Mouse (Mus musculus): ENCODE results near the gene Rragd.
"Not testable (repeated sequence)": the region's sequence is repeated elsewhere in the genome, so short reads cannot be mapped to it uniquely, and the experiment has no call there.

The Rragd gene

GRCm38 (mm10) chr4:32987006-32987405, 4.2 kb downstream of the Rragd start:
- DNase-seq = no peak

- no peak for DNase-seq
Measured at GRCm38 (mm10) chr4:32989346-32989745, 6.5 kb downstream of the Rragd start.

GRCm38 (mm10) chr4:32994168-32994567, 11.3 kb downstream of the Rragd start:
- no peak for DNase-seq

- no peak for DNase-seq
Measured at GRCm38 (mm10) chr4:32996083-32996482, 13.2 kb downstream of the Rragd start.

- DNase-seq = no peak
Measured at GRCm38 (mm10) chr4:32997571-32997970, 14.7 kb downstream of the Rragd start.

GRCm38 (mm10) chr4:32998996-32999395, 16.2 kb downstream of the Rragd start:
- DNase-seq = no peak

GRCm38 (mm10) chr4:33002081-33002480, 19.2 kb downstream of the Rragd start:
- no peak for DNase-seq

- not testable (repeated sequence) for DNase-seq
Measured at GRCm38 (mm10) chr4:33005595-33006470, 23.0 kb downstream of the Rragd start.

GRCm38 (mm10) chr4:33006844-33007243, 24.0 kb downstream of the Rragd start:
- no peak for DNase-seq

GRCm38 (mm10) chr4:33007443-33008217, 24.8 kb downstream of the Rragd start:
- no peak for DNase-seq

- no peak for DNase-seq
Measured at GRCm38 (mm10) chr4:33010078-33010477, 27.2 kb downstream of the Rragd start.

- no peak for DNase-seq
Measured at GRCm38 (mm10) chr4:33012484-33012883, 29.6 kb downstream of the Rragd start.

- peak; percentile 91 for DNase-seq
Measured at GRCm38 (mm10) chr4:33018361-33018999, 35.6 kb downstream of the Rragd start.

- no peak for DNase-seq
Measured at GRCm38 (mm10) chr4:33024420-33024819, 41.6 kb downstream of the Rragd start.

GRCm38 (mm10) chr4:33029104-33029503, 46.3 kb downstream of the Rragd start:
- DNase-seq = no peak

- DNase-seq = peak; percentile 71
Measured at GRCm38 (mm10) chr4:33030264-33031194, 47.7 kb downstream of the Rragd start.

GRCm38 (mm10) chr4:33031195-33031960, 48.5 kb downstream of the Rragd start, which contains the start of gene Ube2j1:
Gene Ube2j1, plus strand, starts transcription at chr4:33031416.
- peak; percentile 93 for DNase-seq

- peak; percentile 45 for DNase-seq
Measured at GRCm38 (mm10) chr4:33032045-33032444, 49.2 kb downstream of the Rragd start.

GRCm38 (mm10) chr4:33033515-33033914, 50.7 kb downstream of the Rragd start:
- no peak for DNase-seq

- no peak for DNase-seq
Measured at GRCm38 (mm10) chr4:33039826-33040225, 57.0 kb downstream of the Rragd start.

GRCm38 (mm10) chr4:33049601-33050000, 66.8 kb downstream of the Rragd start:
- no peak for DNase-seq
